Mouse (Mus musculus): ENCODE results near the gene Tenm2. TPM values are rescaled to one million over a fixed set of nuclear protein-coding genes. Genes with fewer than 3 reads are reported as not detected.
A peak's percentile ranks its signal among the peaks of the same experiment; 100 is the strongest.

The Tenm2 gene
- total RNA-seq, 2 experiments from 2014 or later = 163 to 177 TPM

GRCm38 (mm10) chr11:36168921-36169537, 1066.7 kb downstream of the Tenm2 start:
- intact Hi-C loops (cut with DNase I) = no loop called here
- DNase-seq = peak; percentile 50

GRCm38 (mm10) chr11:36167766-36168318, 1067.9 kb downstream of the Tenm2 start:
- no peak for DNase-seq
- intact Hi-C loops (cut with DNase I) = no loop called here

GRCm38 (mm10) chr11:36163580-36163979, 1072.2 kb downstream of the Tenm2 start:
- no peak for DNase-seq
- intact Hi-C loops (cut with DNase I) = no loop called here

GRCm38 (mm10) chr11:36161765-36162321, 1073.9 kb downstream of the Tenm2 start:
- no peak for DNase-seq
- intact Hi-C loops (cut with DNase I) = no loop called here

GRCm38 (mm10) chr11:36153450-36153849, 1082.3 kb downstream of the Tenm2 start:
- DNase-seq = no peak
- intact Hi-C loops (cut with DNase I) = loop anchor here (10.0 kb wide), 1 partner anchor 109 kb away; no protein-coding TSS in a partner anchor

- intact Hi-C loops (cut with DNase I) = loop anchor here (10.0 kb wide), 1 partner anchor 108 kb away; no protein-coding TSS in a partner anchor
- no peak for DNase-seq
Observed at GRCm38 (mm10) chr11:36153011-36153410, 1082.8 kb downstream of the Tenm2 start.

GRCm38 (mm10) chr11:36152226-36152625, 1083.5 kb downstream of the Tenm2 start:
- peak; percentile 64 for DNase-seq
- intact Hi-C loops (cut with DNase I) = loop anchor here (10.0 kb wide), 1 partner anchor 107 kb away; no protein-coding TSS in a partner anchor

- no peak for DNase-seq
- intact Hi-C loops (cut with DNase I) = no loop called here
Observed at GRCm38 (mm10) chr11:36149092-36149491, 1086.7 kb downstream of the Tenm2 start.

- no peak for DNase-seq
Observed at GRCm38 (mm10) chr11:36145057-36145456, 1090.7 kb downstream of the Tenm2 start.

GRCm38 (mm10) chr11:36140411-36140810, 1095.4 kb downstream of the Tenm2 start:
- DNase-seq = peak; percentile 32
- intact Hi-C loops (cut with DNase I) = no loop called here

More at GRCm38 (mm10) chr11:36145057-36145456, 1090.7 kb downstream of the Tenm2 start:
- intact Hi-C loops (cut with DNase I) = no loop called here

- intact Hi-C loops (cut with DNase I) = no loop called here
- DNase-seq = no peak
Observed at GRCm38 (mm10) chr11:36139521-36139920, 1096.2 kb downstream of the Tenm2 start.

- peak; percentile 92 for DNase-seq
- intact Hi-C loops (cut with DNase I) = no loop called here
Observed at GRCm38 (mm10) chr11:36137840-36138239, 1097.9 kb downstream of the Tenm2 start.

GRCm38 (mm10) chr11:36137276-36137675, 1098.5 kb downstream of the Tenm2 start:
- intact Hi-C loops (cut with DNase I) = no loop called here
- DNase-seq = peak; percentile 72

- intact Hi-C loops (cut with DNase I) = no loop called here
- DNase-seq = no peak
Observed at GRCm38 (mm10) chr11:36134645-36135044, 1101.1 kb downstream of the Tenm2 start.

GRCm38 (mm10) chr11:36123275-36123674, 1112.5 kb downstream of the Tenm2 start:
- no peak for DNase-seq
- intact Hi-C loops (cut with DNase I) = loop anchor here (10.0 kb wide), 1 partner anchor 1978 kb away; no protein-coding TSS in a partner anchor

GRCm38 (mm10) chr11:36121410-36121929, 1114.3 kb downstream of the Tenm2 start:
- intact Hi-C loops (cut with DNase I) = loop anchor here (10.0 kb wide), 1 partner anchor 1977 kb away; no protein-coding TSS in a partner anchor

GRCm38 (mm10) chr11:36120591-36121409, 1115.0 kb downstream of the Tenm2 start:
- no peak for DNase-seq

More at GRCm38 (mm10) chr11:36121410-36121929, 1114.3 kb downstream of the Tenm2 start:
- no peak for DNase-seq

GRCm38 (mm10) chr11:36113326-36113725, 1122.4 kb downstream of the Tenm2 start:
- no peak for DNase-seq
- intact Hi-C loops (cut with DNase I) = no loop called here

More at GRCm38 (mm10) chr11:36120591-36121409, 1115.0 kb downstream of the Tenm2 start:
- intact Hi-C loops (cut with DNase I) = loop anchor here (10.0 kb wide), 1 partner anchor 1976 kb away; no protein-coding TSS in a partner anchor

GRCm38 (mm10) chr11:36108970-36109731, 1126.6 kb downstream of the Tenm2 start:
- intact Hi-C loops (cut with DNase I) = no loop called here
- DNase-seq = peak; percentile 64

- intact Hi-C loops (cut with DNase I) = no loop called here
- no peak for DNase-seq
Observed at GRCm38 (mm10) chr11:36107840-36108239, 1127.9 kb downstream of the Tenm2 start.

Measured in left cerebral cortex, postnatal 4 days (tissue).